Mouse (Mus musculus) MEL (cell line): ENCODE data around the gene Adcy1.

Experiments used
- CTCF ChIP-seq, 3 experiments: IDR thresholded peaks in 2 of 3; conservative IDR thresholded peaks in 1 of 3; 2 replicates each; pipeline ENCODE4 v1.5.1; 2011 to 2012; ENCODE audit warnings: low read length in 3 of 3, low read depth in 2 of 3, mild to moderate bottlenecking in 2 of 3, improper control_type of control experiment in 1 of 3, inconsistent platforms in 1 of 3, mixed read lengths in 1 of 3, moderate library complexity in 1 of 3; ENCODE audit not compliant: control insufficient read depth in 1 of 3, insufficient read depth in 1 of 3, poor library complexity in 1 of 3, severe bottlenecking in 1 of 3
- EP300 ChIP-seq, 2 experiments: IDR thresholded peaks; 2 replicates each; pipeline ENCODE4 v1.6.1; 2011; ENCODE audit warnings: improper control_type of control experiment in 2 of 2, low read length in 2 of 2, low read depth in 1 of 2, mild to moderate bottlenecking in 1 of 2
- POLR2A ChIP-seq, 2 experiments: IDR thresholded peaks; 2 replicates each; pipeline ENCODE4 v1.6.1; 2011 to 2012; ENCODE audit warnings: low read length in 2 of 2, mild to moderate bottlenecking in 2 of 2, control low read depth in 1 of 2, improper control_type of control experiment in 1 of 2, low read depth in 1 of 2, moderate library complexity in 1 of 2; ENCODE audit not compliant: control insufficient read depth in 1 of 2, insufficient read depth in 1 of 2, poor library complexity in 1 of 2
- TCF12 ChIP-seq: IDR thresholded peaks from 2 replicates; pipeline ENCODE4 v1.6.1; 2014; ENCODE audit warnings: low read depth, mild to moderate bottlenecking, inconsistent platforms, low read length, improper control_type of control experiment, moderate library complexity

- TF ChIP-seq CTCF (IDR thresholded peaks at IDR 0.05 in 2 of 3, conservative IDR thresholded peaks at IDR 0.05 in 1 of 3; ENCODE audit: control insufficient read depth in 1 of 3, insufficient read depth in 1 of 3, low read depth in 2 of 3, low read length in 3 of 3, poor library complexity in 1 of 3, severe bottlenecking in 1 of 3) (no peak), EP300 (IDR thresholded peaks at IDR 0.05; ENCODE audit: low read depth in 1 of 2, low read length in 2 of 2) (no peak), TCF12 (no peak), POLR2A (IDR thresholded peaks at IDR 0.05; ENCODE audit: control insufficient read depth in 1 of 2, insufficient read depth in 1 of 2, low read depth in 1 of 2, low read length in 2 of 2, poor library complexity in 1 of 2) (no peak)
Observed at GRCm38 (mm10) chr11:7065876-7066275, 2.6 kb downstream of the Adcy1 start.
